Mouse (Mus musculus): ENCODE measurements around the gene Atad5. TPM values are rescaled to one million over a fixed set of nuclear protein-coding genes. Genes with fewer than 3 reads are reported as not detected.

Atad5 gene
- 0.41 and 0.55 TPM in 2 replicates for polyA plus RNA-seq (2021; fragmentation: Nextera tagmentation)
- long read RNA-seq, experiment 1, partial matches to known transcripts = 7 of 8 reads
- long read RNA-seq, experiment 1, other reads (novel, unspliced or antisense) = 1 of 8 reads
- long read RNA-seq, experiment 2, partial matches to known transcripts = 1 of 1 reads
- long read RNA-seq, experiment 2, other reads (novel, unspliced or antisense) = 0 of 1 reads

DNA sequence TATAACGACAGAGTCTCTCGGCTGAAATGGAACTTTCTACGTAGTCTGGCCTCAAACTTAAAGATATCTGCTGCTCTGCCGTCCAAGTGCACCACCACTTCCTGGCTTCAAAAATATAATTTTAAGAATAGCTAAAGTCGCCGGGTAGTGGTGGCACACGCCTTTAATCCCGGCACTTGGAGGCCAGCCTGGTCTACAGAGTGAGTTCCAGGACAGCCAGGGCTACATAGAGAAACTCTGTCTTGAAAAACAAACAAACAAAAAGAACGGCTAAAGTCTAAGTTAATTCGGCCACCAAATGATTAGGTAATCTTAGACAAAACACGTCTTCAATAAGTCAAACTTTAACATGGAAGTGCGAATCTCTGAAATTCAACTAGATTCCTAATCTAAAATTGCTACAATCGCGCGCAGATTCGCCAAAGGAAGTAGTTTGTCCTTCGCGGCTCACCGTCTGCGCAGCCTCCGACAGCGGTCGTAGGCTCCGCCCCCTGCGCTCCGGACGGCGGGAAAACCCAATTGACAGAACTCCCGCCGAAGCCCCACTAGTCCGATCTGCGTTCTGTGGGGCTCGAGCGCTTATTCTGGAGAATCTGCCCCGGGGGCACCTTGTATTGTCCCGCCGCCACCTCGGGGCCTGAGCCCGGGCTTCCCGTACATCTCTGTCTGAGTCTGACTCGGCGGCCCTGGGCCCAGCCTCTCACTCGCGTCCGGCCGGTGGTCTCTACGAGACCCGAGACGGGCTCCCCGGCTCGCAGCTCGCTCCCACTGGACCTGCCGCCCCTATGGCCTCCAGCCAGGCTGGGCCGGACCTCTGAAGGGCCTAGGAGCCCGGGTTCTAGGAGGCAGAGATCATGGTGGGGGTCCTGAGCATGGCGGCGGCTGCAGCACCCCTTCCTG is at the start of gene Atad5:
TSS of gene Atad5 (plus strand) at position 484 of the 900 bp plus-strand sequence.

GRCm38 (mm10) chr11:80080826-80081728 is 8.1 kb upstream of the Atad5 start, which contains the start of gene Crlf3:
Gene Crlf3, minus strand, starts transcription at chr11:80080991.

DNA sequence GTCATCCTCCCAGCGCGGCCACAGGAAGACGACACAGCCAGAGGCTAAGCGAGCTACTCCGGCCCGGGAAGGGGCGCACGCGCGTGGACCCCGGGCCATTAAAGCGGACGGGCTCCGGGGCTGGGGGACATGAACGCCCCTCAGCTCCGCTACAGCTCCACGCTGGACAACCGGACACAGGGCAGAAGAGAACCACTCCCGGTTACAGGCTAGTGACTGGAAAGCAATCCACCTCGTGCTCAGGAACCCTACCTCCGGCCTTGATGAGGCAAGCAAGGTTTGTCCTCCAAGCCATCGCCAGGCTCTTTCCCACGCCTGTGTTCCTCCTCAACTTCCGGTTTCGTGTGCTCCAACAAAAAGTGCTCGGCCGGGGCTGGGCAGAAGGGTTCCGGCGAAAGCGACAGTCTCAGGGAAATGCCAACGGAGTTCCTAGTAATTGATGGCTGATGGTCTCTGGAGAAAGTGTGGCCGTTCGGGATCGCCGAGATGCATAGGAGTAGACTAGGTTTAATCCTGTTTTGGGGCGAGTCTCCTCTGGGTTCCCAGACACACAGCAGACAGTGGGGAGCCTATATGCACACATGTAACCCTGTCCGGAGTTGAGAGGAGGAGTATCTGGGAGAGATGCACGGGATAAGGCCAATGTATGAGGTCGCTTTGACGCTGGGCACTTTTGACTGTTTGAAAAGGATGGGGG is 52.8 kb downstream of the Atad5 start, which contains the start of gene Tefm:
TSS of gene Tefm (minus strand) at position 351 of the 697 bp plus-strand sequence.

GRCm38 (mm10) chr11:80153857-80154495 is 64.8 kb downstream of the Atad5 start, which contains the start of gene Adap2:
Gene Adap2, plus strand, starts transcription at chr11:80154105.

GRCm38 (mm10) chr11:80183705-80184255 is 94.6 kb downstream of the Atad5 start, which contains the start of gene Rnf135:
Gene Rnf135, plus strand, starts transcription at chr11:80183851.

Other genes with a start within 250 kb of the Atad5 start
- 4.5 and 5.7 TPM in 2 replicates for gene Utp6, start 127.0 kb upstream of the Atad5 start, polyA plus RNA-seq (2021; fragmentation: Nextera tagmentation)
- gene Suz12, start 96.3 kb upstream of the Atad5 start, polyA plus RNA-seq (2021; fragmentation: Nextera tagmentation) = 3.0 and 4.3 TPM in 2 replicates
- 10.4 and 11.6 TPM in 2 replicates for gene Crlf3, start 8.4 kb upstream of the Atad5 start, polyA plus RNA-seq (2021; fragmentation: Nextera tagmentation)
- gene Tefm, start 52.8 kb downstream of the Atad5 start, polyA plus RNA-seq (2021; fragmentation: Nextera tagmentation) = 10.9 and 13.3 TPM in 2 replicates
- gene Adap2, start 64.7 kb downstream of the Atad5 start, polyA plus RNA-seq (2021; fragmentation: Nextera tagmentation) = 4.5 and 5.8 TPM in 2 replicates
- gene Rnf135, start 94.5 kb downstream of the Atad5 start, polyA plus RNA-seq (2021; fragmentation: Nextera tagmentation) = 5.3 and 6.0 TPM in 2 replicates
- 52.2 and 64.3 TPM in 2 replicates for gene Rhot1, start 119.6 kb downstream of the Atad5 start, polyA plus RNA-seq (2021; fragmentation: Nextera tagmentation)
- 1.1 and 4.2 TPM in 2 replicates for gene Rhbdl3, start 211.5 kb downstream of the Atad5 start, polyA plus RNA-seq (2021; fragmentation: Nextera tagmentation)

All from left cerebral cortex, adult 6 months (tissue).